Mouse (Mus musculus) myocyte (in vitro differentiated cells): ENCODE data around the gene Rnf115.

Source experiments
- POLR2A ChIP-seq: IDR thresholded peaks from one replicate; pipeline ENCODE4 v1.6.1; 2011; ENCODE audit warnings: low read depth, mild to moderate bottlenecking, control low read depth, moderate library complexity; ENCODE audit not compliant: insufficient read length
- REST ChIP-seq: IDR thresholded peaks from one replicate; pipeline ENCODE4 v1.6.1; 2011; ENCODE audit warnings: mild to moderate bottlenecking, control low read depth, moderate library complexity; ENCODE audit not compliant: insufficient read depth, insufficient read length

GRCm38 (mm10) chr3:96680269-96680956 lies 47.1 kb upstream of the Rnf115 start:
- TF ChIP-seq POLR2A (no peak), REST (no peak)
